Mouse (Mus musculus) cortical plate, adult 2 months (tissue): ENCODE results near the gene Adamtsl5. TPM values are rescaled to one million over a fixed set of nuclear protein-coding genes. Genes with fewer than 3 reads are reported as not detected.
A peak's percentile ranks its signal among the peaks of the same experiment; 100 is the strongest.

Source experiments
- H3K27ac ChIP-seq: fragments of 200-500 bp; 2 replicates; pipeline ENCODE4 v1.5.1; 2012; ENCODE audit warnings: low read length, control low read depth, inconsistent platforms; ENCODE audit not compliant: insufficient read depth
- H3K4me1 ChIP-seq: fragments of 200-500 bp; 2 replicates; pipeline ENCODE4 v1.6.1; 2011; ENCODE audit warnings: low read length; ENCODE audit not compliant: control insufficient read depth, insufficient read depth
- H3K4me3 ChIP-seq: fragments of 200-500 bp; 2 replicates; pipeline ENCODE4 v1.5.1; 2011; ENCODE audit warnings: mild to moderate bottlenecking, low read length, control low read depth; ENCODE audit not compliant: insufficient read depth
- CTCF ChIP-seq: fragments of 200-500 bp; IDR thresholded peaks from 2 replicates; pipeline ENCODE4 v1.5.1; 2011; ENCODE audit warnings: mild to moderate bottlenecking, control low read depth, low read length; ENCODE audit not compliant: insufficient read depth; ENCODE audit errors: extremely low read depth
- POLR2A ChIP-seq: fragments of 200-500 bp; IDR thresholded peaks from 2 replicates; pipeline ENCODE4 v1.6.1; 2011; ENCODE audit warnings: mild to moderate bottlenecking, low read length, control low read depth; ENCODE audit not compliant: insufficient read depth; ENCODE audit errors: extremely low read depth
- polyA plus RNA-seq: library from polyadenylated mRNA; depleted of rRNA; stranded (reverse); fragments of >200 nt; gene quantifications from 2 replicates; pipeline ENCODE4 v1.2.3, GENCODE M21; 2012

Adamtsl5 gene
- polyA plus RNA-seq, 1 experiment, result 9.4 TPM

DNA sequence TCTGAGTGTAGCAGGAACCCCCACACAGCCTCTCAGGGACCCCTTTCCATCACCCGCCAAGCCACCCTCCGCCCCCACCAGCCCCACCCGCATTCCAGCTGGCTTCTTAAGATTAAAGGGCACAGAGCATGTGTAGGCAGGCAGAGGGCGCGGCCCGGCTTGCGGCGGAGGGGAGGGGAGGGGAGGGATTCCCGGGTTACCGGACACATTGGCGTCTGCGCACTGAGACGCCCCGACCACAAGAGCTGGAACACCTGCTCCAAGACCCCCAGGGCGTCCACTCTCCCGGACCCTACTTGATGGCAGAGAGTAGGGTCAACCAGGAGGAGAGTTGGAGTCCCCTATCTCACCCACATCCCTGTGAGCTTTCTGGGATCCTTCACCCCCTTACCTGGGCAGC lies 3.1 kb downstream of the Adamtsl5 start:
- peaks cover 2% of the 10 kb centered on the region; the same call in 1 of the 2 replicates for H3K4me1 ChIP-seq
- H3K4me3 ChIP-seq, result no peak overlapping the region
- TF ChIP-seq POLR2A (no peak), CTCF (no peak)
- H3K27ac ChIP-seq, result no peak overlapping the region

GRCm38 (mm10) chr10:80344131-80344661 lies 4.0 kb downstream of the Adamtsl5 start:
- TF ChIP-seq POLR2A (no peak), CTCF (no peak)

GRCm38 (mm10) chr10:80343425-80343895 lies 4.8 kb downstream of the Adamtsl5 start:
- Histone ChIP-seq H3K4me3 (no peak overlapping the region), H3K4me1 (peaks cover 2% of the 10 kb centered on the region; the same call in 1 of the 2 replicates), H3K27ac (no peak overlapping the region)
- TF ChIP-seq POLR2A, result no peak
- TF ChIP-seq CTCF, result no peak

More at GRCm38 (mm10) chr10:80344131-80344661, 4.0 kb downstream of the Adamtsl5 start:
- Histone ChIP-seq H3K4me3 (no peak overlapping the region), H3K27ac (no peak overlapping the region; the same call in 1 of the 2 replicates), H3K4me1 (peaks cover 2% of the 10 kb centered on the region; the same call in 1 of the 2 replicates)

DNA sequence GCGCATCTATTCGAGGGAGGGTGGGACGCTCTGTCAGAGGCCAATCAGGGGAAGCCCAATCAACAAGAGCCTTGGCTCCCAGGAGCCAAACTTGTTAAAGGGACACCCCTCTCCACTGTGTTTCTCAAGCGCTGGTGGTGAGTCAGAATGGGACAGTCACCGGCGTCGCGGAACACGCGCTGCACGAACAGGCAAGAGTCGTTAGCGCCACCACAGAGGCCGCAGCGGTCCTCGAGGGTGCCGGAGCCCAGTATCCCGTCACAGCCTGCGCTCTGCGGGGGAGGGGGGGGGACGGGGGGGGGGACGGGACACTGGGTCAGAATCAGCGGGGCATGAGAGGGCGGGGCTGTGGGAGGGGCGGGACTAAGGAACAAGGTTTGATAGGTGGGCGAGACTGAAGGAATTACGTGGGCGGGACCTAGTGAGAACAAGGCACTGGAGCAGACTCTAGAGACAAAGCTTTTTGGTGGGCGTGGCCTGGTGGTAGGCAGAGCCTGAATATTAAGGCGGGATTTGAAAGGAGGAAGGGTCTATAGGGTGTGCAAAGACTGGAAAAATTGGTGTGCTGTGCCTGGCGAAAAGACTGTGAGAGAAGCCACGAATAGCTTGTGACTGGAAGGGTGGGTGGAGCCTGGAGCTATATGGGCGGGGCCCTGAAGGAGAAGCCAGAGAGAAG lies 5.3 kb downstream of the Adamtsl5 start:
- no peak overlapping the region for H3K4me3 ChIP-seq

DNA sequence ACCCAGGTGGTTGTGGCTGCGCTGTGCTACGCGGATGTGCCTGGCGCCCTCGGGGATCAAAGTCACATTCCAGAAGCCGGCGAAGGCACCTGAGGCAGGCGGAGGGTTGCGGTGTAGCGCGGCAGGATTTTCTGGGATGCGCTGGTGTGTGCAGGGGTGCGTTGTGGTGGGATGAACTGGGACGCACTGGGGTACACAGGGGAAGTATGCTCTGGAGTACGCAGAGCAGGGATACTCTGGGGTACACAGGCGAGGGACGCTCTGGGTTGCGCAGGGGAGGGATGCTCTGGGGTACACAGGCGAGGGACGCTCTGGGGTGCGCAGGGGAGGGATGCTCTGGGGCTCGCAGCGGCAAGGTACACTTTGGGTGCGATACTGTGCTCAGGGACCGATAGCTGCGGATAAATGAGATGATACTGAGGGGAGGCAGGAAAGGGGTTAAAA lies 5.9 kb downstream of the Adamtsl5 start:
- Histone ChIP-seq H3K27ac (no peak overlapping the region), H3K4me3 (no peak overlapping the region), H3K4me1 (peaks cover 2% of the 10 kb centered on the region; the same call in 1 of the 2 replicates)
- TF ChIP-seq POLR2A (no peak), CTCF (no peak)

More for the DNA sequence above, 5.3 kb downstream of the Adamtsl5 start:
- peaks cover 2% of the 10 kb centered on the region; the same call in 1 of the 2 replicates for H3K4me1 ChIP-seq
- TF ChIP-seq POLR2A (no peak), CTCF (no peak)
- H3K27ac ChIP-seq, result no peak overlapping the region

GRCm38 (mm10) chr10:80341491-80342304 lies 6.5 kb downstream of the Adamtsl5 start:
- Histone ChIP-seq H3K4me1 (peaks cover 2% of the 10 kb centered on the region; the same call in 1 of the 2 replicates), H3K27ac (no peak overlapping the region), H3K4me3 (no peak overlapping the region)
- TF ChIP-seq POLR2A (no peak), CTCF (no peak)

GRCm38 (mm10) chr10:80341026-80341425 lies 7.2 kb downstream of the Adamtsl5 start:
- no peak overlapping the region for H3K4me3 ChIP-seq
- H3K27ac ChIP-seq, result no peak overlapping the region
- H3K4me1 ChIP-seq, result peaks cover 2% of the 10 kb centered on the region; the same call in 1 of the 2 replicates
- TF ChIP-seq CTCF, result no peak
- no peak for TF ChIP-seq POLR2A

- H3K27ac ChIP-seq, result no peak overlapping the region
- H3K4me1 ChIP-seq, result peaks cover 2% of the 10 kb centered on the region; the same call in 1 of the 2 replicates
- H3K4me3 ChIP-seq, result no peak overlapping the region
- TF ChIP-seq CTCF (peak; percentile 90), POLR2A (no peak)
Measured at GRCm38 (mm10) chr10:80339941-80340750, 8.1 kb downstream of the Adamtsl5 start.

GRCm38 (mm10) chr10:80336263-80336662 lies 11.9 kb downstream of the Adamtsl5 start:
- H3K27ac ChIP-seq, result no peak overlapping the region
- TF ChIP-seq CTCF, result no peak
- no peak for TF ChIP-seq POLR2A
- no peak overlapping the region for H3K4me3 ChIP-seq
- H3K4me1 ChIP-seq, result no peaks in the 10 kb centered on the region
